In genomic region chr19:5426640-5427290, GRCm38 (mm10) we compare ENCODE assay signal across 11 mouse cellular contexts. TPM values are rescaled to one million over a fixed set of nuclear protein-coding genes. Genes with fewer than 3 reads are reported as not detected.
DNase-seq lines count a peak whose midpoint lies in the region; ATAC-seq and TF ChIP-seq lines count a peak whose summit lies in the region.
"Had no signal": no experiment of that assay in that cellular context is flagged by ENCODE, and none has a peak within 500 bp of the region (broad histone marks: within the 10 kb centered on the region; RNA-seq: fewer than 3 reads in every experiment).

No protein-coding gene starts in this region.

- H3K4me2 ChIP-seq in heart, embryonic 13.5 days = peak overlapping the region; percentile 70
- H3K4me2 ChIP-seq in forebrain, embryonic 13.5 days = peak overlapping the region; percentile 71; the same call in 1 of the 2 replicates
- peak overlapping the region; percentile 98; the same call in 1 of the 2 replicates for H3K4me2 ChIP-seq in liver, embryonic 15.5 days

- H3K4me3 ChIP-seq in heart, embryonic 13.5 days = peak overlapping the region; percentile 84
- H3K4me3 ChIP-seq in E14TG2a.4 (replicated peaks; ENCODE audit: low read length) = peak overlapping the region; percentile 95
- H3K4me3 ChIP-seq in forebrain, embryonic 13.5 days = no peak overlapping the region
- H3K4me3 ChIP-seq in liver, embryonic 15.5 days (replicated peaks) = peak overlapping the region; percentile 91; the same call in 1 of the 2 replicates

- peaks cover 38% of the 10 kb centered on the region for H3K36me3 ChIP-seq in heart, embryonic 13.5 days
- H3K36me3 ChIP-seq in E14TG2a.4 (ENCODE audit: insufficient read depth, low read length) = peaks cover 35% of the 10 kb centered on the region
- H3K36me3 ChIP-seq in forebrain, embryonic 13.5 days (ENCODE audit: poor library complexity, severe bottlenecking) = peaks cover 34% of the 10 kb centered on the region
- peaks cover 30% of the 10 kb centered on the region for H3K36me3 ChIP-seq in liver, embryonic 15.5 days (replicated peaks)

- no peak for DNase-seq in heart, adult 18-20 months
- no peak for DNase-seq in layer of hippocampus, adult 9-10 months (ENCODE audit: low spot score)
- no peak for DNase-seq in adrenal gland, postnatal 25 days
- DNase-seq in left cerebral cortex, postnatal 14 days (ENCODE audit: low spot score in 2 of 2) = no peak
- DNase-seq: adrenal gland, adult 2 months had no signal

- 85% methylated on average over 13 of the region's 13 CpGs for WGBS in heart, embryonic 13.5 days
- WGBS in forebrain, embryonic 13.5 days = 95% methylated on average over 13 of the region's 13 CpGs
- WGBS in liver, embryonic 15.5 days (ENCODE audit: insufficient replicate concordance) = 77% methylated on average over 13 of the region's 13 CpGs

- H3K4me1 ChIP-seq in heart, embryonic 13.5 days = peaks cover 30% of the 10 kb centered on the region
- peaks cover 46% of the 10 kb centered on the region for H3K4me1 ChIP-seq in E14TG2a.4 (replicated peaks; ENCODE audit: low read depth, low read length)
- peaks cover 38% of the 10 kb centered on the region for H3K4me1 ChIP-seq in forebrain, embryonic 13.5 days
- H3K4me1 ChIP-seq in liver, embryonic 15.5 days (replicated peaks) = peaks cover 35% of the 10 kb centered on the region

- intact Hi-C loops in left cerebral cortex, postnatal 14 days (cut with DNase I) = no loop called here

- H3K9ac ChIP-seq in heart, embryonic 13.5 days = peak overlapping the region; percentile 94; the same call in 1 of the 2 replicates
- 0 out of 2 replicates have a peak overlapping the region, but pooled peaks have one; percentile 31 for H3K9ac ChIP-seq in forebrain, embryonic 13.5 days
- no peak overlapping the region; the same call in 1 of the 2 replicates for H3K9ac ChIP-seq in liver, embryonic 15.5 days

- no peak for ATAC-seq in heart, embryonic 13.5 days (ENCODE audit: extremely low read depth, insufficient number of reproducible peaks, low FRiP score, low TSS enrichment)
- ATAC-seq in forebrain, embryonic 13.5 days = no peak
- no peak for ATAC-seq in liver, embryonic 15.5 days (ENCODE audit: insufficient read depth)

- no peaks in the 10 kb centered on the region for H3K9me3 ChIP-seq in heart, embryonic 13.5 days
- H3K9me3 ChIP-seq in E14TG2a.4 (ENCODE audit: low read length) = no peaks in the 10 kb centered on the region
- H3K9me3 ChIP-seq in forebrain, embryonic 13.5 days (replicated peaks) = no peaks in the 10 kb centered on the region
- H3K9me3 ChIP-seq in liver, embryonic 15.5 days (replicated peaks) = no peaks in the 10 kb centered on the region

- H3K27me3 ChIP-seq in heart, embryonic 13.5 days (replicated peaks) = no peaks in the 10 kb centered on the region
- peaks cover 5% of the 10 kb centered on the region; the same call in 1 of the 2 replicates for H3K27me3 ChIP-seq in E14TG2a.4 (ENCODE audit: insufficient read depth, low read length)
- no peaks in the 10 kb centered on the region for H3K27me3 ChIP-seq in forebrain, embryonic 13.5 days
- no peaks in the 10 kb centered on the region for H3K27me3 ChIP-seq in liver, embryonic 15.5 days

- TF ChIP-seq CTCF in E14TG2a.4 (conservative IDR thresholded peaks at IDR 0.05; ENCODE audit: low read length) = no peak

- H3K27ac ChIP-seq in heart, embryonic 13.5 days (replicated peaks) = no peak overlapping the region
- H3K27ac ChIP-seq in forebrain, embryonic 13.5 days = no peak overlapping the region
- H3K27ac ChIP-seq in liver, embryonic 15.5 days (replicated peaks) = no peak overlapping the region

RNA-seq across cellular contexts. Expression of gene AI837181, which starts 1.8 kb away (rescaled TPM):
- polyA plus RNA-seq in heart, embryonic 13.5 days (2015; fragmentation: Nextera tagmentation; extraction: Ambion mirVana) = 38.3 and 40.9 TPM in 2 replicates
- total RNA-seq in heart, adult 18-20 months (2021) = 10 to 100 TPM; 32.1 to 38.3 TPM
- polyA plus RNA-seq in forebrain, embryonic 13.5 days (2015; fragmentation: Nextera tagmentation; extraction: Ambion mirVana) = 40.6 and 44.4 TPM in 2 replicates
- polyA plus RNA-seq in liver, embryonic 15.5 days (2015; fragmentation: Nextera tagmentation; extraction: Ambion mirVana) = 17.6 and 19.8 TPM in 2 replicates
- total RNA-seq in adrenal gland, postnatal 25 days (2021) = 43.1 and 51.1 TPM in 2 replicates
- total RNA-seq in left cerebral cortex, postnatal 14 days (2021) = 10 to 100 TPM; 60.8 to 63.3 TPM

RNA-seq across cellular contexts. Expression of gene Drap1, which starts 2.0 kb away (rescaled TPM):
- 190 and 213 TPM in 2 replicates for polyA plus RNA-seq in heart, embryonic 13.5 days (2015; fragmentation: Nextera tagmentation; extraction: Ambion mirVana)
- 100 to 1,000 TPM; 301 to 320 TPM for total RNA-seq in heart, adult 18-20 months (2021)
- 291 and 298 TPM in 2 replicates for polyA plus RNA-seq in forebrain, embryonic 13.5 days (2015; fragmentation: Nextera tagmentation; extraction: Ambion mirVana)
- 61.1 and 64.6 TPM in 2 replicates for polyA plus RNA-seq in liver, embryonic 15.5 days (2015; fragmentation: Nextera tagmentation; extraction: Ambion mirVana)
- 182 and 221 TPM in 2 replicates for total RNA-seq in adrenal gland, postnatal 25 days (2021)
- total RNA-seq in left cerebral cortex, postnatal 14 days (2021) = 100 to 1,000 TPM; 168 to 192 TPM

RNA-seq across cellular contexts. Expression of gene Fosl1, which starts 20.6 kb away (rescaled TPM):
- not detected in 2 replicates for polyA plus RNA-seq in heart, embryonic 13.5 days (2015; fragmentation: Nextera tagmentation; extraction: Ambion mirVana)
- total RNA-seq in heart, adult 18-20 months (2021) = not detected
- not detected in 2 replicates for polyA plus RNA-seq in forebrain, embryonic 13.5 days (2015; fragmentation: Nextera tagmentation; extraction: Ambion mirVana)
- not detected in 2 replicates for polyA plus RNA-seq in liver, embryonic 15.5 days (2015; fragmentation: Nextera tagmentation; extraction: Ambion mirVana)
- not detected in 2 replicates for total RNA-seq in adrenal gland, postnatal 25 days (2021)
- total RNA-seq in left cerebral cortex, postnatal 14 days (2021) = not detected
- total RNA-seq: layer of hippocampus, adult 2 months had no signal

RNA-seq across cellular contexts. Expression of gene Tsga10ip, which starts 24.4 kb away (rescaled TPM):
- polyA plus RNA-seq in heart, embryonic 13.5 days (2015; fragmentation: Nextera tagmentation; extraction: Ambion mirVana) = 1.6 and 2.2 TPM in 2 replicates
- total RNA-seq in heart, adult 18-20 months (2021) = under 1 TPM in 1 of 2 experiments, not detected in 1; 0.59 TPM
- 0.39 TPM in 1 of 2 replicates, not detected in the other for polyA plus RNA-seq in forebrain, embryonic 13.5 days (2015; fragmentation: Nextera tagmentation; extraction: Ambion mirVana)
- 0.46 TPM in 1 of 2 replicates, not detected in the other for polyA plus RNA-seq in liver, embryonic 15.5 days (2015; fragmentation: Nextera tagmentation; extraction: Ambion mirVana)
- not detected in 2 replicates for total RNA-seq in adrenal gland, postnatal 25 days (2021)
- total RNA-seq in left cerebral cortex, postnatal 14 days (2021) = under 1 TPM in 1 of 2 experiments, not detected in 1; 0.29 TPM
- total RNA-seq: adrenal gland, adult 2 months; common myeloid progenitor, adult 5-6 weeks had no signal
- polyA plus RNA-seq: adrenal gland, adult 2 months had no signal

RNA-seq across cellular contexts. Expression of gene Ccdc85b, which starts 30.9 kb away (rescaled TPM):
- polyA plus RNA-seq in heart, embryonic 13.5 days (2015; fragmentation: Nextera tagmentation; extraction: Ambion mirVana) = 7.6 and 8.1 TPM in 2 replicates
- 1 to 10 TPM; 6.0 to 6.7 TPM for total RNA-seq in heart, adult 18-20 months (2021)
- polyA plus RNA-seq in forebrain, embryonic 13.5 days (2015; fragmentation: Nextera tagmentation; extraction: Ambion mirVana) = 6.5 and 7.1 TPM in 2 replicates
- polyA plus RNA-seq in liver, embryonic 15.5 days (2015; fragmentation: Nextera tagmentation; extraction: Ambion mirVana) = 1.6 TPM in 2 replicates
- 7.2 and 10.9 TPM in 2 replicates for total RNA-seq in adrenal gland, postnatal 25 days (2021)
- 10 to 100 TPM; 25.8 to 26.3 TPM for total RNA-seq in left cerebral cortex, postnatal 14 days (2021)
